Mouse (Mus musculus): ENCODE data around the gene Aup1.

GRCm38 (mm10) chr6:83023786-83024185 is 30.5 kb upstream of the Aup1 start:
- TF ChIP-seq CTCF (IDR thresholded peaks at IDR 0.05; ENCODE audit: low read depth, low read length): no peak
- TF ChIP-seq POLR2A (IDR thresholded peaks at IDR 0.05; ENCODE audit: insufficient read depth, low read length): no peak
- TF ChIP-seq EP300 (IDR thresholded peaks at IDR 0.05; ENCODE audit: insufficient read depth, low read depth, low read length): no peak
